In the genomic region with DNA sequence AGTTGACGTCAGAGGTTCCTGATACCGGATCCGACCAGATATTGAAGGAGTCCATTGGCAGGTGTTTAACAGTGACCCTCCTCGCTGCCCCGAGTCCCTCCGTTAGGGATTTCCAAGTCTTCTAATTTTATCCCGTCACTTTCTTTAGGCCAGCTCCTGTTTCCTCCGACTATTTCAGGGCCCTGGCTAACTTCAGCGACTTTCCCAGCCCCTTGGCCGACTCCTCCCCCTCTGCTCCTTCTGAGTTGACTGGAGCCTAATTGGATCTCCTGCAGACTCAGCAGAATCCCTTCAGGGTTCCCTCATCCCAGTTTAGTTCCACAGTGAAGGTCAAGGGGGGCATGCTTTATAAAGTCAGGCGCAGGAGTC, we compare ENCODE assay signal across 9 mouse cellular contexts. TPM values are rescaled to one million over a fixed set of nuclear protein-coding genes. Genes with fewer than 3 reads are reported as not detected.
DNase-seq lines count a peak whose midpoint lies in the region; ATAC-seq and TF ChIP-seq lines count a peak whose summit lies in the region.
"Had no signal": no experiment of that assay in that cellular context is flagged by ENCODE, and none has a peak within 500 bp of the region (broad histone marks: within the 10 kb centered on the region; RNA-seq: fewer than 3 reads in every experiment).

No protein-coding gene starts in this region.

- TF ChIP-seq EP300 in liver, embryonic 14.5 days (IDR thresholded peaks at IDR 0.05; ENCODE audit: low read depth) = no peak

- TF ChIP-seq CTCF in liver, embryonic 14.5 days (IDR thresholded peaks at IDR 0.05; ENCODE audit: low read depth) = no peak
- no peak for TF ChIP-seq CTCF in small intestine, adult 2 months (IDR thresholded peaks at IDR 0.05; ENCODE audit: extremely low read depth, insufficient read length, insufficient replicate concordance, low read depth, low read length)

- H3K9me3 ChIP-seq in forebrain, embryonic 11.5 days (ENCODE audit: control insufficient read depth, low read length) = no peaks in the 10 kb centered on the region
- no peaks in the 10 kb centered on the region for H3K9me3 ChIP-seq in hindbrain, embryonic 13.5 days
- no peaks in the 10 kb centered on the region for H3K9me3 ChIP-seq in liver, embryonic 14.5 days (ENCODE audit: control insufficient read depth, low read length)

- H3K36me3 ChIP-seq in forebrain, embryonic 11.5 days (ENCODE audit: control insufficient read depth, insufficient read depth, low read length) = no peaks in the 10 kb centered on the region; the same call in 1 of the 2 replicates
- no peaks in the 10 kb centered on the region for H3K36me3 ChIP-seq in hindbrain, embryonic 13.5 days
- no peaks in the 10 kb centered on the region for H3K36me3 ChIP-seq in liver, embryonic 14.5 days (replicated peaks; ENCODE audit: control insufficient read depth, insufficient read depth, low read depth)
- H3K36me3 ChIP-seq in small intestine, adult 2 months (ENCODE audit: control insufficient read depth, insufficient read depth, low read length) = no peaks in the 10 kb centered on the region

- H3K27me3 ChIP-seq in forebrain, embryonic 11.5 days (ENCODE audit: control insufficient read depth, insufficient read depth, low read length) = no peaks in the 10 kb centered on the region
- peaks cover 37% of the 10 kb centered on the region for H3K27me3 ChIP-seq in hindbrain, embryonic 13.5 days
- peaks cover 22% of the 10 kb centered on the region for H3K27me3 ChIP-seq in liver, embryonic 14.5 days (ENCODE audit: control insufficient read depth, insufficient read depth, low read length)
- H3K27me3 ChIP-seq in small intestine, adult 2 months (ENCODE audit: control insufficient read depth, insufficient read depth, low read length) = peaks cover 8% of the 10 kb centered on the region; the same call in 1 of the 2 replicates
- H3K27me3 ChIP-seq: CH12.LX had no signal

- peak overlapping the region; percentile 94 for H3K4me2 ChIP-seq in forebrain, embryonic 11.5 days (ENCODE audit: low read depth, low read length, severe bottlenecking)
- H3K4me2 ChIP-seq in hindbrain, embryonic 13.5 days = peak overlapping the region; percentile 95
- H3K4me2 ChIP-seq in liver, embryonic 14.5 days (ENCODE audit: low read depth) = peak overlapping the region; percentile 37

- peaks cover 3% of the 10 kb centered on the region; the same call in 1 of the 2 replicates for H3K4me1 ChIP-seq in forebrain, embryonic 11.5 days (replicated peaks; ENCODE audit: control insufficient read depth, insufficient read depth, low read length)
- peaks cover 25% of the 10 kb centered on the region for H3K4me1 ChIP-seq in hindbrain, embryonic 13.5 days (replicated peaks)
- no peaks in the 10 kb centered on the region for H3K4me1 ChIP-seq in liver, embryonic 14.5 days (replicated peaks; ENCODE audit: control insufficient read depth in 2 of 2, insufficient read depth in 2 of 2, low read length in 1 of 2)
- H3K4me1 ChIP-seq in small intestine, adult 2 months (ENCODE audit: control insufficient read depth, insufficient read depth, insufficient read length, low read length) = 0 out of 2 replicates have a peak, but pooled peaks cover 3% of the 10 kb centered on the region

- under 1% methylated on average over 11 of the region's 11 CpGs for WGBS in forebrain, embryonic 11.5 days
- 1% methylated on average over 11 of the region's 11 CpGs for WGBS in hindbrain, embryonic 13.5 days
- 4% methylated on average over 11 of the region's 11 CpGs for WGBS in liver, embryonic 14.5 days (ENCODE audit: insufficient replicate concordance)
- 10% methylated on average over 11 of the region's 11 CpGs for WGBS in small intestine, adult 2 months

- peak; percentile 27 for DNase-seq in kidney, adult 18-20 months
- no peak for DNase-seq in kidney, adult 11 months
- DNase-seq in forebrain, embryonic 11.5 days (ENCODE audit: low spot score) = peak; percentile 68
- no peak for DNase-seq in liver, embryonic 14.5 days (ENCODE audit: low read depth in 3 of 3, low spot score in 3 of 3)
- DNase-seq in frontal cortex, postnatal 14 days (ENCODE audit: low spot score in 2 of 2) = no peak
- DNase-seq in right cerebral cortex, postnatal 14 days = no peak

- peak; percentile 40 for ATAC-seq in forebrain, embryonic 11.5 days (replicated peaks; ENCODE audit: low FRiP score)
- peak; percentile 53 for ATAC-seq in hindbrain, embryonic 13.5 days (ENCODE audit: low FRiP score)
- no peak for ATAC-seq in liver, embryonic 14.5 days (ENCODE audit: insufficient read depth)

- no peak for TF ChIP-seq POLR2A in small intestine, adult 2 months (IDR thresholded peaks at IDR 0.05; ENCODE audit: low read depth, low read length)

- peak overlapping the region; percentile 83 for H3K9ac ChIP-seq in forebrain, embryonic 11.5 days (ENCODE audit: low read length)
- peak overlapping the region; percentile 77 for H3K9ac ChIP-seq in hindbrain, embryonic 13.5 days
- H3K9ac ChIP-seq in liver, embryonic 14.5 days (replicated peaks) = no peak overlapping the region

- H3K4me3 ChIP-seq in forebrain, embryonic 11.5 days (ENCODE audit: low read depth, low read length) = peak overlapping the region; percentile 60
- H3K4me3 ChIP-seq in hindbrain, embryonic 13.5 days = peak overlapping the region; percentile 59
- peak overlapping the region in 1 of 2 experiments; percentile 9; a peak in 2 of 4 replicates for H3K4me3 ChIP-seq in liver, embryonic 14.5 days (ENCODE audit: insufficient read depth in 1 of 2, low read depth in 2 of 2, low read length in 2 of 2)
- H3K4me3 ChIP-seq in small intestine, adult 2 months (ENCODE audit: low read depth, low read length) = peak overlapping the region; percentile 61

- H3K27ac ChIP-seq in forebrain, embryonic 11.5 days (ENCODE audit: low read depth, low read length) = no peak overlapping the region
- H3K27ac ChIP-seq in hindbrain, embryonic 13.5 days = peak overlapping the region; percentile 69; the same call in 1 of the 2 replicates
- H3K27ac ChIP-seq in liver, embryonic 14.5 days = no peak overlapping the region
- 0 out of 2 replicates have a peak overlapping the region, but pooled peaks have one; percentile 29 for H3K27ac ChIP-seq in small intestine, adult 2 months (ENCODE audit: insufficient read depth, low read depth, low read length)

RNA-seq across cellular contexts. Expression of gene Ptx3, which starts 1.5 kb away (rescaled TPM):
- 40.7 and 50.6 TPM in 2 replicates for polyA plus RNA-seq in forebrain, embryonic 11.5 days (2014; fragmentation: Nextera tagmentation; extraction: Ambion mirVana)
- 8.8 and 9.6 TPM in 2 replicates for polyA plus RNA-seq in hindbrain, embryonic 13.5 days (2015; fragmentation: Nextera tagmentation; extraction: Ambion mirVana)
- polyA plus RNA-seq in liver, embryonic 14.5 days (2012; rRNA removed) = 0.04 and 0.06 TPM in 2 replicates
- 0.08 and 0.13 TPM in 2 replicates for polyA plus RNA-seq in liver, embryonic 14.5 days (2014; fragmentation: Nextera tagmentation; extraction: Ambion mirVana)
- polyA plus RNA-seq in small intestine, adult 2 months (2012; rRNA removed) = 0.20 and 0.49 TPM in 2 replicates

Comparison
In these comparisons a context has a peak if more than half of its experiments do, and no peak if none do; other contexts are left out.
1. DNase-seq: peak in kidney, adult 18-20 months (single experiment) and forebrain, embryonic 11.5 days (single experiment); none in kidney, adult 11 months (single experiment), liver, embryonic 14.5 days (0 of 3), frontal cortex, postnatal 14 days (0 of 2) and right cerebral cortex, postnatal 14 days (single experiment).
2. H3K27ac ChIP-seq: peak in hindbrain, embryonic 13.5 days (single experiment) and small intestine, adult 2 months (single experiment); none in forebrain, embryonic 11.5 days (single experiment) and liver, embryonic 14.5 days (single experiment).
3. H3K4me2 ChIP-seq: peak in every context shown above with its lines; median percentile 95 in hindbrain, embryonic 13.5 days; 94 in forebrain, embryonic 11.5 days; 37 in liver, embryonic 14.5 days.